Mouse (Mus musculus) lung, postnatal 14 days (tissue): ENCODE results near the gene Sart3.
A peak's percentile ranks its signal among the peaks of the same experiment; 100 is the strongest.

ENCODE experiments used
- DNase-seq: peaks from one replicate; pipeline ENCODE4 v3.0.0; 2021

Sart3 gene

DNA sequence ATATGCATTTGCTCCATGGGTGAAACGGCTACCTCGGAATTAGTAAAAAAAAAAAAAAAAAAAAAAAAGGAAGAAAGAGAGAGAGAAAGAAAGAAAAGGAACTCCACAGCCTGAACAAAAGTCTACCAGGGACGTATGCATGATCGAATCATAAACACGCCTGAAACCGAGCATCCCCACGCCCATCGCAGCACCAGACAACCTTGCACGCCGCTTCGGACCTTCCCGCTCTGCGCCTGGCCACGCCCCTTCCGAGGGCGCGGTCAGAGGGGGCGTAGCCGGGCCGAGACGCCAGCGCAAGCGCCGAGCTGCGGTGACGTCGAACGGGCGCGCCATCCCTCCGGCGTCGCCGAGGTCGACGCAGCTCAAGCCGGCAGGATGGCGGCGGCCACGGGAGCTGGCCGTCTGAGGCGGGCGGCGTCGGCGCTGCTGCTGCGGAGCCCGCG lies at the start of gene Sart3, which contains the start of gene Iscu:
Sart3 (minus strand) TSS at position 61 of the 446 bp plus-strand sequence.
Iscu (plus strand) TSS at position 299 of the 446 bp plus-strand sequence.
- DNase-seq = peak; percentile 95

DNA sequence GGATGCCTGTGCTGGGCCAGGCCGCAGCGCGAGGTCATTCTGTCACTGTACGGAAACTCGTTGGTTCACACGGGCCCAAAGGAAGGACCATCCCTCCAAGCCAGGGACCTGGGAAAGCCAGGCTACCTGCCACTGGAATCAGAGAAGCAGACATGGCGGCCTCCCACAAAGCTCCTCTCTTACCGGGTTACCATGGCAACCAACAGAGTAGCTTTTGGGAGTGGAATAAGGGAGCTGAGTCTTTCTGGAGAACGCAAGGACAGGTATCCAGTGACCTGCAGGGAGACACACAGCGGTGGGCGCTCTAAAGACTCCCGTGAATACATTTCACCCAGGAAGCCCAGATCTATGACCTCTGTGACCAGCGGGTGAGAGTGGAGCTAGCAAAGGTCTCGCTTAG lies 46.3 kb upstream of the Sart3 start:
- DNase-seq = no peak

- DNase-seq = peak; percentile 86
Measured at GRCm38 (mm10) chr5:113815638-113816152, 43.4 kb upstream of the Sart3 start.

DNA sequence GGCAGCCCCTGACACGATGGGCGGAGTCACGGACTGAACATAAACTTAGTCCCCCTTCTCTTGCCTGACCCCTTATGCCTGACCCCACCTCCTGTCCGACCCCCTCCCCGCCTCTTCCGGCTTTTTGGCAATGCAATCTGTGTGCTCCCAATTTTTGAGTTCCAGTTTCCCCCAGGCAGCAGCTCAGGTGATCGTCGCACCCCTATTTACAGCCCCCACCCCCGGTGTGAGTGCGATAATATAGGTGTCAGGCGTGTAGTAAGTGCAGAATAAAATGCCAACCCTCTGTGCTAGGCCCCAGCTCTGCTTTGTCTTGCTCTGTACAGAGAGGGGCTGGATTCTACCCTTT lies 42.7 kb upstream of the Sart3 start:
- DNase-seq = no peak

DNA sequence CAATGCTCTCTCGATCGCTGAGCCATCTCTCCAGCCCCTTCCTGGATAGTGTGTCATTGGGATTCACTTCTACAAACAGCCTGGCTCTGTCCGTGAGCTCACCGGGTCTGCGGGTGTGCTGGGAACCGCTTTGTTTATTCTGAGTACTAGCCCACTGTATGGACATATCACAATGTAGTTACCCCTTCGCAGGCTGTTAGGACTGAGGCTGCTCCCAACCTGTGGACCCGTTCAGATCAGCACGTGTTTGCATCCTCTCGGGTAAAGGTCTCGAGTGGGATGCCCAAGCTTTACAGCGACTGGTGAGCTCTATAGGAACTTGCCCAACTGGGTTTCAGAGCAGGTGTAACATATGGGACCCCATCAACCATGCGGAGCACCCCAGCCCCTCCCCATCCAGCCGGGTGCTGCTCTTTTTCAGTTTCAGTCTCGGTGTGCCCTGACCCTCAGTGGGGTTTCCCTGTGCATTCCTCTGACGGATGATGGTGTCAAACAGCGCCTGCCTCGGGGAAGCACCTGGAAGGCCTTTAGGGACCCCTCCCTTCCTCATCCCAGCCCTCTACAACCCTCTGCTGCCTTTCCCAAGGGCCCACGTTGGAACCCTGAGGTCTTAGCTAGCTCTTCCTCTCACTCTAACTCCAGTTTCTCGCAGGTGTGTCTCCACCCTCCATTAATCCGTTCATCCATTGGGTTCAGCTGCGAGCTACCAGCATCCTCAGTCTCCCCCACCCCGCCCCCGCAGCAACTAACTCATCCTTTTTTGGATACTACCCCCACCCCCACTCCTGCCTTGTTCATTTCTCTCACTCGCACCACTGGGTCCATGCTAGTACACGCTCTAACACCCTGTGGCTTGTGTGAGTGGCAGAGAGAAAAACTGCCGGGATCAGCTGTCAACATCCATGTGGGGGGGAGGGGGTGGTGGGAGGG lies 42.1 kb upstream of the Sart3 start:
- no peak for DNase-seq

GRCm38 (mm10) chr5:113813608-113814007 lies 41.3 kb upstream of the Sart3 start:
- DNase-seq = no peak

GRCm38 (mm10) chr5:113812638-113813037 lies 40.3 kb upstream of the Sart3 start:
- no peak for DNase-seq

DNA sequence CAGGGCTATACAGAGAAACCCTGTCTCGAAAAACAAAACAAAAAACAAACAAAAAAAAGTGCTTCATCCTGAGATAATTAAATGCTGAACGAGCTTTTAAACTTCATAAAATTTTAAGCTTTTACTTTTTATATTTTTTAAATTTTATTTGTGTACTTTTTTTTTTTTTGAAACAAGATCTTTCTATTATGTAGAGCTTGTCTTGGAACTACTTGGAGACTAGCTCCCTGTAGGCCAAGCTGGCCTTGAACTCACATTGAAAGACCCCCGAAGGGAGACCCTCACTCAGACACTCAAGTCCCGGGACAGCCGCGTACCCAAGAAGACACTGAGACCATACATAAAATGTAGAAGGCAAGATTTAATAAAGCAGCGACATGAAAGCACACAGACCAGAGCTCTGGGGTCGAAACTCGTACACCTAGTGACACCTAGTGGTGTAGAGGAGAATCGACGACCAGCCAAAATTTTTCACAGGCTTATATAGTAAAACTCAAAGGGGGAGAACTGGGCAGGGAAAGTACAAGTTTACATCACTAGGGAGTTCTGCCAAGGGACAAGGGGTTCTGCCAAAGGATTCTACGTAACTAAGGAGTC lies 39.6 kb upstream of the Sart3 start:
- DNase-seq = peak; percentile 39

GRCm38 (mm10) chr5:113810111-113810510 lies 37.8 kb upstream of the Sart3 start:
- no peak for DNase-seq

DNA sequence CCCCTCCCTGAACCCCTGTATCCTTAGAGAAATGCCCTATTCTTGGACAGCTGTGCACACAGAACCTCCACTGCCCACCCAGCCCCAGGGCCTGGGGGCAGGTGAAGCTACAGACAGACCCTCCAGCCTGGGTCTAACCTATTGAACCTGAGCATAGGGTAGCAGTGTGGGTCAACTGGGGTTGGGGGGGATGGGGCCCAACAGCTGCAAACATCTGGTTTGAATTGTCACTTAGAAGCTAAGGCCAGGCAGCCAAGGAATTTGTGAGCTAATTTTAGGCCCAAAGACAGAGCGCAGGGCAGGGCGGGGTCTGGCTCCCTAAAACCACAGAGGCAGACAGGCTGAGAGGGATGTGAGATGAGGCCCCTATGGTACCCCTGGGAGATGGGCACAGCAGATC lies 35.9 kb upstream of the Sart3 start:
- peak; percentile 38 for DNase-seq

GRCm38 (mm10) chr5:113807712-113808111 lies 35.4 kb upstream of the Sart3 start:
- DNase-seq = no peak

- DNase-seq = no peak
Measured at GRCm38 (mm10) chr5:113806414-113806813, 34.1 kb upstream of the Sart3 start.

- DNase-seq = no peak
Measured at GRCm38 (mm10) chr5:113805301-113805700, 33.0 kb upstream of the Sart3 start.

DNA sequence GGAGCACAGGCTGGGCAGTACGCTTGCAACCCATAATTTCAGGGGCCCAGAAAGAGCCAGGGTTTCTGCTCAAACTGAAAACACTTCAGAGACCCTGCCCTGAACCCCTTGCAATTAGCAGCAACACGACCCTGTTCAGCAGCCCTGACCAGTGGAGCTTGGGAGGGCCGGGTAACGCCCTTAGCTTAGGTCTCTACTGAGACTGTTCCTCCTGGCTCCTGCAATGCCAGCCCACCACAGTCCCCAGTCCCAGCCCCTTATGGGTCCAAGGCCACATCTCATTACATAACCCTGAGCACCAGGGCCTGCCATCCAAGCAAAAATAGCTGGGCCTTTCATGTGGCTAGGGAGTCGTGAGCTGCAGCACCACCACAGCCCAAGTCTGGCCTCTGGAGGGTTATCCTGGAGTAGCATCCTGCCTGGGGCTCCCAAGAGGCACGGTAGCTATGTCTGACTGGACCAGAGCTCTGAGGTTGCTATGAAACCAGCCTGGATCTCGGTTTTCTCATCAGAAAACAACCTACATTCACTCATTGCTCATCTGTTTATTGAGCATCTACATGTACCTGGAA lies 32.2 kb upstream of the Sart3 start:
- no peak for DNase-seq

DNA sequence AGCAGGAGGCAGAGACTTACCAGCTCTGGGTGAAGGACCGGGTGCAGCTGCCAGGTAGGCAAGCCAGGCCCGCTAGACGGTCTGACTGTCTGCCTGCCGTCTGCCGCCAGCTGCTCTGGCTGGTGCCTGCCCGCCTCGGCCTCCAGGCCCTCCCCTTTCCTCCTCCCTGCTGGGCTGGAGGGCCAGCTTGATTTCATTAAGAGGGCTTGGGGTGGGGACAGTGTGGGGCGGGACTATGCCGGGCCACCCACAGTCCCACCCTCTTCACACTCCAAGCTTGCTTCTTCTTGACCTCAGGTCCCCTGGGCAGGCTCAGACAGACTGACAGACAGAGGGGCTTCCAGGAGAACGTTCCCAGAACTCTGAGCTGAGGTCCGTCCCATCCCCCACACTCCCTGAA lies 28.0 kb upstream of the Sart3 start, which contains the start of gene Tmem119:
Tmem119 (minus strand) TSS at position 237 of the 400 bp plus-strand sequence.
- peak; percentile 57 for DNase-seq

GRCm38 (mm10) chr5:113799691-113800090 lies 27.4 kb upstream of the Sart3 start:
- no peak for DNase-seq

GRCm38 (mm10) chr5:113798525-113798924 lies 26.2 kb upstream of the Sart3 start:
- DNase-seq = no peak

DNA sequence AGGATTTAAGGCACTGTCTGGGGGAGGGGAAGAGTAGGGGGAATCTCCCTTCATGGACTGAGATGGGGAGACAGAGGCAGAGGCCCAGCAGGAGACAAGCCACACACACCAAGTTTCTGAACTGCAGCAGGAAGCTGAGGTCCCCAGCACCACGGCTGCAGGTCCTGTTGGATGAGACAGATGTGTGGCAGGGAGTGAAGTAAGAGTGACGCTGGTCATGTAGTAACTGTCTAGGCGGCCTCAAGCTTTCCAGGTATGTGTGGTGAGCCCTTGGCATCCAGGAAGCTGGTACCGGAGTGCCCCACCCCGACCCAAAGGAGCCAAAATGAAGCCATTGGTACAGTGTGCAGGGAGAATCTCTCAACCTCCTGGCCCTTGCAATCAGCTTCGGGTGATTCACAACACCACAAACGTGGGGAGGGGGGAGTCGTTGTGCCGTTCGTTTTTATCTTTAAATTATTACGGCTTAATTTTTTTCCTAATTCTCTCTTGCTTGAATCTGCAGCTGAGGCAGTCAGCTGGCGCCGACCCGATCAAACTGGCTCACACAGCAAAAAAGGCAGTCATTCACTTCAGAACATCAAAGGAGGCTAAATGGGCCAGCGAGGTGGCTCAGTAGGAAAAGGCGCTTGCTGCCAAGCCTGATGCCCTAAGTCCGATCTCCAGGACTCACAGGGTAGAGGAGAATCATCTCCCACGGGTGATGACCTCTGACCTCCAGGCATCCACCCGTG lies 25.0 kb upstream of the Sart3 start:
- no peak for DNase-seq

DNA sequence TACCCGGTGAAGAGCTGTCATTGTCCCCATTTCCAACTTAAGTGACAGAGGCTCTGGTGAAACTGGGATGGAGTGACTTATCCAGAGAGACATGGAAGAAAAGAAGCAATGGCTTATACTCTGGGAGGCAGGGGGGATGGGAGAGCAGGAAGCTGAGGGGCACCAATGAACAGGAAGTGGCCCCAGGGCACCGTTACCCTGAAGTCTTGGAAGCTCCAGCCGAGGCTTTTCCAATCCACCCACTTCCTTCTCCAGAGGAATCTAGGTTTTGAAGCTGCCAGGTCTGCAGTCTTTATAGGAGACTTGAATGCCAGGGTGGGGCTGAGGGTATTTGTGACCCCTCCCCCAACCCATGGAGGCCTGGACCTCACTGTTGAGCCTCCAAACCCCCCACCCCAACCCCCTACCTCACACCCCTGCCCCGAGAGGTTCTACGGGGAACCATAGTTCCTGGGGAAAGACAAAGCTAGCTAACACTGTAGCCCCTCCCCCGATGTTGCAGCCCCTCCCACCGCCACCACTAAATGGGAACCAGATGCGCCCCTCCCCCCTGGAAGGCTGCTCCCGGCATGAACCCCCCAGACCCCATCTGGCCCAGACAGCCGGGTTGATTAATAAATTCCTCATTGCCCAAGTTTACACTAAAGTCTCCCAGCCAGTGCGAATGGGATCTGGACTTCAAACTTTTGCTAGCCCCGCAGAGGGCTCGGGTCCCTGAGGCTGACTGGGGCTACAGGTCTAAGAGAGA lies 24.3 kb upstream of the Sart3 start:
- no peak for DNase-seq

GRCm38 (mm10) chr5:113791197-113792095 lies 19.1 kb upstream of the Sart3 start:
- DNase-seq = no peak
